Mouse (Mus musculus): Measurements from ENCODE around the gene Sh3bgrl. TPM values are rescaled to one million over a fixed set of nuclear protein-coding genes. Genes with fewer than 3 reads are reported as not detected.

Sh3bgrl gene
- polyA plus RNA-seq, 1 experiment: 18.5 TPM

- Histone ChIP-seq H3K4me2 (ENCODE audit: low read depth) (peak overlapping the region; percentile 58), H3K36me3 (ENCODE audit: control insufficient read depth, insufficient read depth) (no peaks in the 10 kb centered on the region), H3K4me3 (no peak overlapping the region), H3K27me3 (ENCODE audit: control insufficient read depth, insufficient read depth, insufficient read length) (no peaks in the 10 kb centered on the region), H3ac (ENCODE audit: control insufficient read depth, insufficient read length) (no peak overlapping the region), H3K79me2 (ENCODE audit: control insufficient read depth, insufficient read depth) (peaks cover 51% of the 10 kb centered on the region)
- TF ChIP-seq SRF (IDR thresholded peaks at IDR 0.05; ENCODE audit: control insufficient read depth, insufficient read length, low read depth) (no peak), TCF3 (IDR thresholded peaks at IDR 0.05; ENCODE audit: insufficient read length, low read depth) (no peak), POLR2AphosphoS2 (IDR thresholded peaks at IDR 0.05; ENCODE audit: insufficient read length, low read depth) (no peak), MYOD1 (IDR thresholded peaks at IDR 0.05; ENCODE audit: control insufficient read depth in 1 of 3, insufficient read length in 2 of 3, low read depth in 2 of 3) (no peak), MYOG (IDR thresholded peaks at IDR 0.05; ENCODE audit: control insufficient read depth in 1 of 3, insufficient read depth in 1 of 3, insufficient read length in 2 of 3, low read depth in 2 of 3) (no peak), E2F4 (IDR thresholded peaks at IDR 0.05; ENCODE audit: insufficient read depth) (no peak), TCF12 (IDR thresholded peaks at IDR 0.05; ENCODE audit: insufficient read depth, poor library complexity, severe bottlenecking) (no peak), POLR2A (IDR thresholded peaks at IDR 0.05; ENCODE audit: insufficient read length, low read depth) (no peak), USF1 (IDR thresholded peaks at IDR 0.05; ENCODE audit: low read depth) (no peak), CEBPB (IDR thresholded peaks at IDR 0.05; ENCODE audit: insufficient read depth, poor library complexity, severe bottlenecking) (no peak), MAX (IDR thresholded peaks at IDR 0.05; ENCODE audit: low read depth) (no peak), REST (IDR thresholded peaks at IDR 0.05; ENCODE audit: insufficient read depth, insufficient read length) (no peak)
These were observed 25.0 kb downstream of the Sh3bgrl start for GRCm38 (mm10) chrX:109119829-109120826.

GRCm38 (mm10) chrX:109121161-109121560, 26.0 kb downstream of the Sh3bgrl start:
- Histone ChIP-seq H3K79me2 (ENCODE audit: control insufficient read depth, insufficient read depth) (peaks cover 52% of the 10 kb centered on the region), H3ac (ENCODE audit: control insufficient read depth, insufficient read length) (no peak overlapping the region), H3K4me3 (no peak overlapping the region), H3K27me3 (ENCODE audit: control insufficient read depth, insufficient read depth, insufficient read length) (no peaks in the 10 kb centered on the region), H3K4me2 (ENCODE audit: low read depth) (peak overlapping the region; percentile 58), H3K36me3 (ENCODE audit: control insufficient read depth, insufficient read depth) (no peaks in the 10 kb centered on the region)
- TF ChIP-seq MAX (IDR thresholded peaks at IDR 0.05; ENCODE audit: low read depth) (no peak), POLR2AphosphoS2 (IDR thresholded peaks at IDR 0.05; ENCODE audit: insufficient read length, low read depth) (no peak), TCF12 (IDR thresholded peaks at IDR 0.05; ENCODE audit: insufficient read depth, poor library complexity, severe bottlenecking) (peak; percentile 57), REST (IDR thresholded peaks at IDR 0.05; ENCODE audit: insufficient read depth, insufficient read length) (no peak), CEBPB (IDR thresholded peaks at IDR 0.05; ENCODE audit: insufficient read depth, poor library complexity, severe bottlenecking) (no peak), USF1 (IDR thresholded peaks at IDR 0.05; ENCODE audit: low read depth) (no peak), TCF3 (IDR thresholded peaks at IDR 0.05; ENCODE audit: insufficient read length, low read depth) (peak; percentile 64), E2F4 (IDR thresholded peaks at IDR 0.05; ENCODE audit: insufficient read depth) (no peak), MYOG (IDR thresholded peaks at IDR 0.05; ENCODE audit: control insufficient read depth in 1 of 3, insufficient read depth in 1 of 3, insufficient read length in 2 of 3, low read depth in 2 of 3) (peak in 1 of 3 experiments; percentile 61), MYOD1 (IDR thresholded peaks at IDR 0.05; ENCODE audit: control insufficient read depth in 1 of 3, insufficient read length in 2 of 3, low read depth in 2 of 3) (peak; percentile 80 to 98 (median 97)), SRF (IDR thresholded peaks at IDR 0.05; ENCODE audit: control insufficient read depth, insufficient read length, low read depth) (no peak), POLR2A (IDR thresholded peaks at IDR 0.05; ENCODE audit: insufficient read length, low read depth) (no peak)

- Histone ChIP-seq H3ac (ENCODE audit: control insufficient read depth, insufficient read length) (no peak overlapping the region), H3K4me3 (no peak overlapping the region), H3K4me2 (ENCODE audit: low read depth) (no peak overlapping the region), H3K79me2 (ENCODE audit: control insufficient read depth, insufficient read depth) (peaks cover 47% of the 10 kb centered on the region), H3K36me3 (ENCODE audit: control insufficient read depth, insufficient read depth) (no peaks in the 10 kb centered on the region), H3K27me3 (ENCODE audit: control insufficient read depth, insufficient read depth, insufficient read length) (no peaks in the 10 kb centered on the region)
- TF ChIP-seq MYOG (IDR thresholded peaks at IDR 0.05; ENCODE audit: control insufficient read depth in 1 of 3, insufficient read depth in 1 of 3, insufficient read length in 2 of 3, low read depth in 2 of 3) (no peak), POLR2AphosphoS2 (IDR thresholded peaks at IDR 0.05; ENCODE audit: insufficient read length, low read depth) (no peak), CEBPB (IDR thresholded peaks at IDR 0.05; ENCODE audit: insufficient read depth, poor library complexity, severe bottlenecking) (no peak), POLR2A (IDR thresholded peaks at IDR 0.05; ENCODE audit: insufficient read length, low read depth) (no peak), REST (IDR thresholded peaks at IDR 0.05; ENCODE audit: insufficient read depth, insufficient read length) (no peak), USF1 (IDR thresholded peaks at IDR 0.05; ENCODE audit: low read depth) (no peak), TCF12 (IDR thresholded peaks at IDR 0.05; ENCODE audit: insufficient read depth, poor library complexity, severe bottlenecking) (no peak), SRF (IDR thresholded peaks at IDR 0.05; ENCODE audit: control insufficient read depth, insufficient read length, low read depth) (no peak), MAX (IDR thresholded peaks at IDR 0.05; ENCODE audit: low read depth) (no peak), E2F4 (IDR thresholded peaks at IDR 0.05; ENCODE audit: insufficient read depth) (no peak), TCF3 (IDR thresholded peaks at IDR 0.05; ENCODE audit: insufficient read length, low read depth) (no peak), MYOD1 (IDR thresholded peaks at IDR 0.05; ENCODE audit: control insufficient read depth in 1 of 3, insufficient read length in 2 of 3, low read depth in 2 of 3) (no peak)
These were observed 27.5 kb downstream of the Sh3bgrl start for GRCm38 (mm10) chrX:109122670-109123069.

GRCm38 (mm10) chrX:109123762-109124161, 28.6 kb downstream of the Sh3bgrl start:
- Histone ChIP-seq H3K27me3 (ENCODE audit: control insufficient read depth, insufficient read depth, insufficient read length) (no peaks in the 10 kb centered on the region), H3ac (ENCODE audit: control insufficient read depth, insufficient read length) (no peak overlapping the region), H3K79me2 (ENCODE audit: control insufficient read depth, insufficient read depth) (peaks cover 41% of the 10 kb centered on the region), H3K4me2 (ENCODE audit: low read depth) (no peak overlapping the region), H3K4me3 (no peak overlapping the region), H3K36me3 (ENCODE audit: control insufficient read depth, insufficient read depth) (no peaks in the 10 kb centered on the region)
- TF ChIP-seq POLR2A (IDR thresholded peaks at IDR 0.05; ENCODE audit: insufficient read length, low read depth): no peak
- TF ChIP-seq MYOD1 (IDR thresholded peaks at IDR 0.05; ENCODE audit: control insufficient read depth in 1 of 3, insufficient read length in 2 of 3, low read depth in 2 of 3): no peak
- TF ChIP-seq SRF (IDR thresholded peaks at IDR 0.05; ENCODE audit: control insufficient read depth, insufficient read length, low read depth): no peak
- no peak for TF ChIP-seq CEBPB (IDR thresholded peaks at IDR 0.05; ENCODE audit: insufficient read depth, poor library complexity, severe bottlenecking)

Data from myocyte (in vitro differentiated cells).